Mouse (Mus musculus) G1E (cell line): ENCODE data around the gene Nes. TPM values are rescaled to one million over a fixed set of nuclear protein-coding genes. Genes with fewer than 3 reads are reported as not detected.

Experiments
- ATAC-seq: 2 replicates; pipeline ENCODE4 v1.8.0; 2016; ENCODE audit warnings: mild to moderate bottlenecking; ENCODE audit not compliant: insufficient number of reproducible peaks, poor library complexity, low FRiP score, severe bottlenecking; ENCODE audit errors: extremely low read depth
- DNase-seq: peaks from one replicate; pipeline ENCODE4 v3.0.0; 2012; ENCODE audit warnings: low spot score
- H3K27me3 ChIP-seq: 2 replicates; pipeline ENCODE4 v1.6.1; 2012; ENCODE audit warnings: mild to moderate bottlenecking, low read length, inconsistent platforms; ENCODE audit not compliant: insufficient read depth
- H3K36me3 ChIP-seq: replicated peaks from 2 replicates; pipeline ENCODE3; 2012; ENCODE audit warnings: mild to moderate bottlenecking, inconsistent platforms
- H3K4me1 ChIP-seq: 2 replicates; pipeline ENCODE4 v1.6.1; 2012; ENCODE audit warnings: low read depth, low read length, inconsistent platforms, mixed read lengths; ENCODE audit not compliant: insufficient read depth
- H3K4me3 ChIP-seq: 2 replicates; pipeline ENCODE4 v1.5.1; 2012; ENCODE audit warnings: low read depth, mild to moderate bottlenecking, inconsistent platforms, low read length, moderate library complexity, mixed read lengths
- H3K9me3 ChIP-seq: replicated peaks from 2 replicates; pipeline ENCODE4 v1.6.1; 2012; ENCODE audit warnings: inconsistent platforms
- CTCF ChIP-seq: IDR thresholded peaks from 2 replicates; pipeline ENCODE4 v1.5.1; 2012; ENCODE audit warnings: low read depth, low read length, inconsistent platforms, mixed read lengths
- GATA1 ChIP-seq: IDR thresholded peaks from 2 replicates; pipeline ENCODE4 v1.6.1; 2012; ENCODE audit warnings: borderline replicate concordance, low read length, inconsistent platforms, mixed read lengths
- GATA2 ChIP-seq: IDR thresholded peaks from 2 replicates; pipeline ENCODE4 v1.6.1; 2012; ENCODE audit warnings: low read depth, low read length, inconsistent platforms, borderline replicate concordance
- POLR2AphosphoS5 ChIP-seq: IDR thresholded peaks from 2 replicates; pipeline ENCODE4 v1.6.1; 2012; ENCODE audit warnings: low read depth, low read length, inconsistent platforms; ENCODE audit not compliant: insufficient replicate concordance
- TAL1 ChIP-seq: conservative IDR thresholded peaks from 2 replicates; pipeline ENCODE4 v1.6.1; 2012; ENCODE audit warnings: low read depth, low read length, inconsistent platforms, mixed read lengths
- polyA plus RNA-seq: library from polyadenylated mRNA; stranded (reverse); fragments of >175 nt; gene quantifications from 2 replicates; pipeline ENCODE4 v1.2.3, GENCODE M21; 2012
- total RNA-seq, 2 experiments: library from RNA; stranded (forward) in 1 of 2; stranded (reverse) in 1 of 2; fragments of 200-1000 nt in 1 of 2; fragments of >200 nt in 1 of 2; fragmentation: Nextera tagmentation in 1 of 2; gene quantifications; 2 replicates each; pipeline ENCODE4 v1.2.3; 2014 to 2017

Nes gene
- total and polyA plus RNA-seq, 3 experiments, result 0.02 to 0.22 TPM; not detected in 1

DNA sequence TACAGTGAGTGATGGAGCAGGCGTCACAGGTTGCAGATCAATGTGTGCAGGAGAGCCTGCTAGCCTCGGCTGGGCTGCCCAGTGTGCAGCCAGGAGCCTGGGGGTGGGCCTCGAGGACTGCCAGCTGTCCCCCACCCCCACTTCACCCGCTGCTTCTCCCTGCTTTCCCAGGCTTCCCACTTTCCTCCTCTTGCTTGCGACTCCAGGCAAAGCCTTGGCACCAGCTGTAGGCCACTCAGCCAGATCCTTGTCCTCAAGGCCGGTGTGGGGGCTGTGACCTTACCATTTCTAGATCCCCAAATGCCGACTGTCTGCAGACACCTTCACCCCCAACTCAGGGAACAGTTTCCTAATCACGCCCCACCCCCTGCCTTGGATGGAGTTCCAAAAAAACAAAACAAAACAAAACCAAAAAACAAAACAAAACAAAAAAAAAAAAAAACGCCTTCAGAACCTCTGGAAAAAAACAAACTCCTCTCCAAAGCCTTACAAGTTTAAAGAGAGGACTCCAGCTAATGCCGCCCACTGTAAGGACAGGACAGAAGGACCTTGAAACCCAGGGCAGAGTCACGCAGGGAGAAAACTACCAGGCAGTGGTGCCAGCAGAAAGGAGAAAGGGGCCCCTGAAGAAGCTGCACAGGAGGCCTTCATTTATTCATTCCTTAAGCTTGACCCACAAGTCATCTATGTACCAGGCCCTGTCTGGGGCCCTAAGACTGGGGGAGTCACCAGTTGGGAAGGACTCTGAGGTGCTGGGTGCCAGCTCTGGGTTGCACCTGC lies 30.1 kb downstream of the Nes start:
- H3K4me3 ChIP-seq, result no peak overlapping the region
- DNase-seq (no peak), ATAC-seq (no peak)
- no peaks in the 10 kb centered on the region for H3K4me1 ChIP-seq
- no peak for TF ChIP-seq GATA2
- TF ChIP-seq POLR2AphosphoS5, result no peak
- H3K9me3 ChIP-seq, result peaks cover 2% of the 10 kb centered on the region
- H3K36me3 ChIP-seq, result no peaks in the 10 kb centered on the region
- H3K27me3 ChIP-seq, result peaks cover 44% of the 10 kb centered on the region; the same call in 1 of the 2 replicates

DNA sequence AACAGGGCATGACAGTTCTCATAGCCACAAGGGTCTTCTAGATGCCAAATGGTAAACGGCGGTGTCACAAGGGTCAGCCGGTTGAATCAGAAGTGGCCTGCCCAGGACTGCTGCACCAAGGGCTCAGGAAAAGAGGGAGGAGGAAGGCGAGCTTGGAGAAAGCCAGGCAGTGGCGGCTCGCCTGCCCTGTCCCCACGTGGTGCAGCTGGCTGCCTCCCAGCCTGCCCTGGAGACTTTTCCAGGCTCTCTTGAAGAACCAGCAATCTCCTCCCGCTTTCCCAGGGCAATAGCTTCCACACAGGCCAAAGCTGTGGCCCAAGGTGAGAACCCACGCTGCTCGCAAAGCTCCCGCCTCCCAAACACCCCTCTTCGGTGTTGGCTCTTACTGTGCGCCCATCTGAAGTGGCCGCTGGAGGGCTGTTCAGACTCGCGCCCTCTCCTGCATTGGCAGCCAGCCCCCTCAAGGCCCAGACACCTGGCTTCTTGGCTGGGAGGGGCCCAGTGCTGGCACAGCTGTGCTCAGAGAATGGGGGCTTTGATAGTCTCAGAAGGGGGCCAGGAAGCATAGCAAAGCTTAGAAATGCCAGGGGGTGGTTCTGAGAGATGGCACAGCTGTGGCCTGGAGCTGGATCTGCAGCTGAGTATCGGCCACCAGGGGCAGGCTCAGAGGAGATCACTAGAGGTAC lies 31.6 kb downstream of the Nes start:
- H3K9me3 ChIP-seq, result peaks cover 5% of the 10 kb centered on the region
- H3K36me3 ChIP-seq, result no peaks in the 10 kb centered on the region
- TF ChIP-seq TAL1, result no peak
- no peak for TF ChIP-seq GATA1
- TF ChIP-seq POLR2AphosphoS5, result no peak
- TF ChIP-seq CTCF, result no peak
- TF ChIP-seq GATA2, result no peak
- ATAC-seq (no peak), DNase-seq (no peak)
- H3K4me3 ChIP-seq, result no peak overlapping the region
- peaks cover 35% of the 10 kb centered on the region; the same call in 1 of the 2 replicates for H3K27me3 ChIP-seq
- no peaks in the 10 kb centered on the region for H3K4me1 ChIP-seq

DNA sequence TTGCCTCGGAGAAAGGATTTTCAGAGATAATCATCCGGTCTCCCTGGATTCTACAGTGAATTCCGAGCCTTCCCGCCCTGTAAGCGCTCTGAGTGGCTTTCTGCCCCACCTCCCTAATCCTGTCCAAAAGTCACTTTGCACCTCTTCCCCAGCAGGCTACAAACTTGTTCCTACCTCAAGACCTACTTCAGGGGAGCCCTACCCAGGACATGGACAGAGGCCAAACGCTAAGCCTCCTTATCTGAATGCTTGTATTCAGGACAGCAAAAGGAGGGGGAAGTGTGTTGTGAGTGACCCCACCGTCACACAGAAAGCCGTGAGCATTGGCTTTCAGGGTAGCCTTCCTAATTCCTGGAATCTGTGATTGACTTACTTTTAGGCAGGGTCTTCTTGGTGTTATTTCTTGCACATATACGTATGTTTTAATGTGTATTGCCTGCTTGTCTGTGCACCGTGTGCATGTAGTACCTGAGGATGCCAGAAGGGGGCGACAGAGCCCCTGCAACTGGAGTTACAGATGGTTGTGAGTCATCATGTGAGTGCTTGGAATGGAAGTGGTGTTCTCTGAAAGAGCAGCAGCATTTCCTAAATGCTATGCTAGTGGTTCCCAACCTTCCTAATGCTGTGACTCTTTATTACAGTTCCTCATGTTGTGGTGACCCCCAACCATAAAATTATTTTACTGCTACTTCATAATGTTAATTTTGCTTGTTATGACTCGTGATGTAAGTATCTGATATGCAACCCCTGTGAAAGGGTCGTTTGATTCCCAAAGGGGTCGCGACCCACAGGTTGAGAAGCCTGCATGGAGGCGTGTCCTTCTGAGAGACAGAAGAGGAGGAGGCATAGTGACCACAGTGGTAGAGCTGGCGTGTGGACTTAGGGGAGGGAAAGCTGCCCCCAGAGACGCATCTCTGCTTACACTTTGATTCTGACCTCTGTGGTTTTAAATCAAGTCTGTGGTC lies 35.2 kb downstream of the Nes start:
- ATAC-seq, result no peak
- TF ChIP-seq GATA2 (no peak), POLR2AphosphoS5 (no peak), CTCF (peak; percentile 83), TAL1 (no peak), GATA1 (no peak)
- Histone ChIP-seq H3K4me1 (no peaks in the 10 kb centered on the region), H3K4me3 (no peak overlapping the region), H3K9me3 (peaks cover 5% of the 10 kb centered on the region), H3K36me3 (no peaks in the 10 kb centered on the region), H3K27me3 (peaks cover 12% of the 10 kb centered on the region)
- no peak for DNase-seq

DNA sequence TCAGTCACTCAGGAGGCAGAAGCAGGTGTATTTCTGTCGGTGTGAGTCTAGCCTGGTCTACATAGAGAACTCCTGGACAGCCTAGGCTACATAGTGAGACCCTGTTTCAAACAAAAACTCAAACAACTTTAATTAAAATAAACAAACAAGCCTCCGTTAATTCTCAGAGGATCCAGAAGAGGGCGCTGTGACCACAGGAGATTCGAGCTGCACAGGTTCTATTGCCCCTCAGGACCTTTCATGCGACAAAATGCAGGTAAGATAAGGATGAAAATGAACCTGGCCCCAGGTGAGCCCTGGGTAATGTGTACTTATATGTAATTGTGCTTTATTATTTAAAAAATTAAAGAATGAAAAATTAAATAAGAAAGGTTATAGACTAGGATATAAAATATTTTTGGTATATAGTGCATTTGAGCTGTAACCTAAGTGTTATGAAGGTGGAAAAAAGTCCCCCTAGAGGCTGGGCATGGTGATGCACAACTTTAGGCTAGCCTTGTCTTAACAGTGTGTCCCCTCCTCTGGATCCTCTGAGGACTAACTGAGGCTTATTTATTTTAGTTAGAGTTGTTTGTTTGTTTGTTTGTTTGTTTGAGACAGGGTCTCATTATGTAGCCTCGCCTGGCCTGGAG lies 39.9 kb downstream of the Nes start:
- DNase-seq (no peak), ATAC-seq (no peak)
- peaks cover 5% of the 10 kb centered on the region for H3K9me3 ChIP-seq
- peaks cover 8% of the 10 kb centered on the region for H3K27me3 ChIP-seq
- no peaks in the 10 kb centered on the region for H3K36me3 ChIP-seq
- TF ChIP-seq GATA1 (no peak), GATA2 (no peak), POLR2AphosphoS5 (no peak), CTCF (no peak), TAL1 (no peak)
- no peaks in the 10 kb centered on the region for H3K4me1 ChIP-seq
- no peak overlapping the region for H3K4me3 ChIP-seq

DNA sequence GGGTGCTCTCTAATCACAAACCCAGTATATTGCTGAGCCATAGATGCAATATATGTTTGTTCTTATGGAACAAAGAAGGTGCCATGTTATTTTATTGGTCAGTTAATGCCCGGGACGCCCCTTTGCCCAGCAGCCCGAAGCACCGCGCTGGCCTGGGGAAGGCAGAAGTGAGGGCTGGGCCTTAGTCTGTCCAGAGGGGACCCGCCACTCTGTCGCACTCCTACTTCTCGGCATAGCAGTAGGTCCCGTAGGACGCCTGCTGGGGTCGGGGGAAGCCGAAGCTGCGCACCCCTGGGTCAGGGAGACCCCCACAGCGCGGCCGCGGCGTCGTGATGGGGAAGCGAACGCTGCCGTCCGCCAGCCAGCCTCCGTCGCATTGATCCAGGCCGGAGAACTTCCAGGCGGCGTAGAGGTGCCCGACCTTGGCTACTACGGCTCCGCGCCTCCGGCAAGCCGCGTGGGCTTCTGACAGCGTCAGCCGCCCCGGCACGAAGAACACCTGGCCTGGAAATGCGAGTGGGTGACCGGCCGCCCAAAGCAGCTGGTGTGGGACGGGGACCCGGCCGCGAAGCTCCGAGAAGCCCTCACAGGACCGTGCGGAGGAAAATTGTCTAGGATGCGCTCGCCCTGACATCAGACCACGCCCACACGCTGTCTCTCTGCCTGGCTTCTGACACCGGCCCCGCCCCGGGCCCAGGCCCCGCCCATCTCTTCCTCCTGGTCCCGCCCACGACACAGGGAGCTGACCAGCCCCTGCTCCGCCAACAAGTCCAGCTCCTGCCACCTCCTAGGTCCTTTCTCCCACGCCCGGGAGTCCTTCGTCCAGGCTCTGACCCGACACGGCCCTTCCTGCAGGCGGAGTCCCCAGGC lies 51.7 kb downstream of the Nes start:
- no peaks in the 10 kb centered on the region for H3K36me3 ChIP-seq
- no peak for DNase-seq
- H3K9me3 ChIP-seq, result peaks cover 10% of the 10 kb centered on the region; the same call in 1 of the 2 replicates
- peaks cover 47% of the 10 kb centered on the region for H3K27me3 ChIP-seq
- TF ChIP-seq POLR2AphosphoS5, result no peak
- no peak overlapping the region; the same call in 1 of the 2 replicates for H3K4me3 ChIP-seq
- no peak for ATAC-seq
- peaks cover 4% of the 10 kb centered on the region; the same call in 1 of the 2 replicates for H3K4me1 ChIP-seq
